Mouse (Mus musculus) regulatory T cell (primary cell): ENCODE measurements around the gene Ddx11.
"Not testable (repeated sequence)": the region's sequence is repeated elsewhere in the genome, so short reads cannot be mapped to it uniquely, and the experiment has no call there.

ENCODE experiments used
- in situ Hi-C: fragments of 300-600 bp; cut with MboI, MseI; formaldehyde crosslinking; loops from one replicate; pipeline ENCODE4 v1.15.1; 2025; ENCODE audit warnings: high pct_unique_total_duplicates

Ddx11 gene

GRCm38 (mm10) chr17:66112166-66112565 lies 11.2 kb upstream of the Ddx11 start:
- in situ Hi-C loops: loop anchor here (10.0 kb wide), 1 partner anchor 507 kb away; no protein-coding TSS in a partner anchor

- in situ Hi-C loops: loop anchor here (10.0 kb wide), 1 partner anchor 514 kb away; no protein-coding TSS in a partner anchor
Observed at GRCm38 (mm10) chr17:66118991-66119390, 4.3 kb upstream of the Ddx11 start.

GRCm38 (mm10) chr17:66120701-66121100 lies 2.6 kb upstream of the Ddx11 start:
- in situ Hi-C loops: no loop called here

GRCm38 (mm10) chr17:66123816-66124610 lies 693 bp downstream of the Ddx11 start:
- in situ Hi-C loops: no loop called here

GRCm38 (mm10) chr17:66125211-66125610 lies 1.9 kb downstream of the Ddx11 start:
- in situ Hi-C loops: no loop called here

- in situ Hi-C loops: no loop called here
Observed at GRCm38 (mm10) chr17:66130371-66130770, 7.1 kb downstream of the Ddx11 start.

GRCm38 (mm10) chr17:66131212-66131611 lies 7.9 kb downstream of the Ddx11 start:
- in situ Hi-C loops: no loop called here

- in situ Hi-C loops: not testable (repeated sequence)
Observed at GRCm38 (mm10) chr17:66152706-66153662, 29.7 kb downstream of the Ddx11 start.

- in situ Hi-C loops: not testable (repeated sequence)
Observed at GRCm38 (mm10) chr17:66153735-66154423, 30.6 kb downstream of the Ddx11 start.

- in situ Hi-C loops: loop anchor here (5.0 kb wide), 1 partner anchor 42 kb away; no protein-coding TSS in a partner anchor
Observed at GRCm38 (mm10) chr17:66154876-66155275, 31.6 kb downstream of the Ddx11 start.

GRCm38 (mm10) chr17:66158271-66158670 lies 35.0 kb downstream of the Ddx11 start:
- in situ Hi-C loops: loop anchor here (5.0 kb wide), 1 partner anchor 39 kb away; no protein-coding TSS in a partner anchor

GRCm38 (mm10) chr17:66167141-66167540 lies 43.8 kb downstream of the Ddx11 start:
- in situ Hi-C loops: not testable (repeated sequence)

- in situ Hi-C loops: loop anchor here (10.0 kb wide), 1 partner anchor 1124 kb away; no protein-coding TSS in a partner anchor
Observed at GRCm38 (mm10) chr17:66170971-66171370, 47.7 kb downstream of the Ddx11 start.

GRCm38 (mm10) chr17:66190577-66190976 lies 67.3 kb downstream of the Ddx11 start:
- in situ Hi-C loops: no loop called here

GRCm38 (mm10) chr17:66197041-66197440 lies 73.7 kb downstream of the Ddx11 start:
- in situ Hi-C loops: loop anchor here (5.0 kb wide), 1 partner anchor 40 kb away; no protein-coding TSS in a partner anchor
